Mouse (Mus musculus): ENCODE measurements around the gene Kif20b.

The Kif20b gene

GRCm38 (mm10) chr19:34921652-34922602 lies at the start of gene Kif20b:
TSS of gene Kif20b (plus strand) at chr19:34922361.
- peak; percentile 96 for DNase-seq

- no peak for DNase-seq
These were observed 45.5 kb upstream of the Kif20b start for GRCm38 (mm10) chr19:34876676-34877075.

GRCm38 (mm10) chr19:34877898-34878602 lies 44.1 kb upstream of the Kif20b start:
- peak; percentile 77 for DNase-seq

DNA sequence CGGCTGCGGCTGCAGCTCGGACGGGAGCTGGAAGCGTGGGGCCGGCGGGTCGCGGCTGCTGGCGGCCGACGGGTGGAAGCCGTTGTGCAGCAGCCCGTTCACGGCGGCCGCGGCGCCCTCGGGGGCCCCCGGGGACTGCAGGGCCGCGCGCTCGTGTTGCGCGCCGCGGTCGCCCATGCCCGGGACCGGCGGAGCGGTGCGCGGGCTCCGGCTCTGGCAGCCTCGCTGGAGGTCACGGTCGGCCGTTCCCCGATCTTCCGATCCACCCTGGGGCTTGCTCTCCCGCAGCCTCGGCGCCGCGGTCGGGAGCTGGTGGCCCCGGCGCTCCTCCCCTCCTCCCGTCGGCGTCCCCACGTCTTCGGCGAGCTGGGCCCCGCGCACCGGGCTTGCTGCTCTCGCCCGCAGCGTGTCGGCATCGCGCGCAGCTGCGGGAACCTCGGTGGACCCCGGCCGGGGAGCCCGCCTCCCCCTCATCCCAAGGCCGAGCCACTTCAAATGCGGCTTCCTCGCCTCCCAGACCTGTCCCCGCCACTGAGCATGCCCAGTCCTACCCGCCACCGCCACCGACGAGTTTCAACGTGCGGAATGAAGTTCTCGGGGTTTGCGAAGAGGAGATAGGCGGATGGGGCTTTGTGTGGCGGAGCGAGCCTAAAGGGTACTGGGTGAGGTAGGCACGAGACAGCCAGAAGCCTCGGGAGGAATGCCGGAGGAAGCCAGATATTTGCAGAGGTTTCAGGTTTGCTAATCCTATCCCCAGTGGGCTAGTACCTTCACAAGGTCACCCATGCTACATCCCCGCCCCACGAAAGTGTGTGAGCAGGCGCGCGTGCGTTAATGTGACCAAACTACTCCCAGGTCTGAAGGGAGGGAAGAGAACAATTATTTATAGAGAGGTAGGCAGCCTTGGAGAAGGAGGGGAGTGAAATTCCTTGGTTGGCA lies 43.3 kb upstream of the Kif20b start, which contains the start of gene Pank1:
Gene Pank1 (minus strand): TSS at position 853 of the 939 bp plus-strand sequence.
- DNase-seq: peak; percentile 73

GRCm38 (mm10) chr19:34879624-34880023 lies 42.5 kb upstream of the Kif20b start:
- DNase-seq: no peak

- no peak for DNase-seq
These were observed 41.0 kb upstream of the Kif20b start for GRCm38 (mm10) chr19:34881160-34881559.

GRCm38 (mm10) chr19:34882443-34882842 lies 39.7 kb upstream of the Kif20b start:
- no peak for DNase-seq

DNA sequence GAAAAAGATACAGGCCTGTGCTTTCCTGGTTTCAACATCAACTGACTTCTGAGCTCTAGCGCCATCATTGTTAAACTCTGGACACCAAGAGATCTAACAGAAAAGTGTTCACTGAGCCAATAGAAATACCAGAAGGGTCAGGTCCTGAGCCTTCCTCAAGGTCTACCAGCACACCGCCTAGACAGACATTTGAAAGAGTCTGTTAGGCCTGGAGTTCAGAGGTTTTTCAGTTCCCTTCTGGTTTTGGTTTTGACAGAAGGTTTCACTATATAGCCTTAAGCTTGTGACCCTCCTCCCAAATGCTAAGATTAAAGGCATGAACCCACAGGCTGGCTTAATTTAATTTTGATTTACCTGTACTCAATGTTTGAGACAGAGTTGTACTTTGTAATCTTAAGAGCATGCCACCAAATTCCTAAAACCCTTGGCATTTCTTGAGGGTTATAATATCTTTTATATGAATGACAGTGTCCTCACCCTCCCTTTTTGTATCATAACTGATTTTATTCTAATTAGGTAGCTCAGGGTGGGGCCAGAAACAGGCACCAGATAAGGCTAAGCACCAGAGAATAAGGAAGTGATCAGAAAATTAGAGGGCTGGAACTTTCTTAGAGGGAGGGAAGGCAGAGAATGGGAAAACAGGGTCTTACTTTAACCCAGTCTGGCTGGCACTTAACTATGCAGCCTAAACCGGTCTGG lies 38.5 kb upstream of the Kif20b start:
- no peak for DNase-seq

- DNase-seq: no peak
These were observed 35.8 kb upstream of the Kif20b start for GRCm38 (mm10) chr19:34886324-34886723.

GRCm38 (mm10) chr19:34890981-34891380 lies 31.2 kb upstream of the Kif20b start:
- no peak for DNase-seq

GRCm38 (mm10) chr19:34891590-34891989 lies 30.6 kb upstream of the Kif20b start:
- DNase-seq: no peak

GRCm38 (mm10) chr19:34895082-34895481 lies 27.1 kb upstream of the Kif20b start:
- no peak for DNase-seq

DNA sequence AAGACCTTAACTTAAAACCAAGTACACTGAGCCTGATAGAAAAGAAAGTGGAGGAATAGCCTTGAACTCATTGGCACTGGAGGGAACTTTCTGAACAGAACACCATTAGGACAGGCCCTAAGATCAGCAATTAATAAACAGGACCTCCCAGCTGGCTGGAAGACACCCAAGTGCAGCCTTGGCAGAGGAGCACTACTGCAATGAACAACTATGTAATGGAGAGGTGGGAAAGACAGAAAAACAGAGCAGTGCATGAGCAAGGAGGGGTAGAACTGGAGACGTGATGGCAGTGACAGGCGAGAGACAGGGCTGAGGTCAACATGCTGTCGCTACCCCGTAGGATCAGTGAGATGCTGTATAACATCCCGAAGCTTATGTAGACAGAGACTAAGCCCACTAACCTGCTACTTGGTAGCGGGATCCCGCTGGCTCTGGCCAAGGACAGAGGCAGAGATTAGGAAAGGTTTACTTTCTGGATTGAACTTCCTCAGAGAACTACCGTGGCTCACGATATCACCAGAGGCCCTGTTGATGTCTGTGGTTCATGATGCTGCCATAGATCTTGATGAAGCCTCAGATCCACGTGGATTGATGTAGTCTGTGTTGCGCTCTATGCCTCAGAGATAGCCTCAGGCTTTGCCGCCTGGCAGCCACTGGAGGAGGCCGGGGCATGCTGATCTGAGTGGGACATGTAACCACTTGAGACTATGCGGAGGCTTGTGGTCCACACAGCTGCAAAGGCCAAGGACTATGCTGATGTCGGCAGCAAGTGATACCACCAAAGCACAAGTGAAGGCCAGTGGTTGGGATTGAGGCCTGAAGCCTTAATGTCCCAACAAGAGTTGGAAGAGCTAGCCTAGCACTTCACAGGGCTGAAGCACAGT lies 24.8 kb upstream of the Kif20b start:
- no peak for DNase-seq

- no peak for DNase-seq
These were observed 23.2 kb upstream of the Kif20b start for GRCm38 (mm10) chr19:34898941-34899340.

- no peak for DNase-seq
These were observed 20.9 kb upstream of the Kif20b start for GRCm38 (mm10) chr19:34901266-34901665.

GRCm38 (mm10) chr19:34901735-34902134 lies 20.4 kb upstream of the Kif20b start:
- DNase-seq: no peak

DNA sequence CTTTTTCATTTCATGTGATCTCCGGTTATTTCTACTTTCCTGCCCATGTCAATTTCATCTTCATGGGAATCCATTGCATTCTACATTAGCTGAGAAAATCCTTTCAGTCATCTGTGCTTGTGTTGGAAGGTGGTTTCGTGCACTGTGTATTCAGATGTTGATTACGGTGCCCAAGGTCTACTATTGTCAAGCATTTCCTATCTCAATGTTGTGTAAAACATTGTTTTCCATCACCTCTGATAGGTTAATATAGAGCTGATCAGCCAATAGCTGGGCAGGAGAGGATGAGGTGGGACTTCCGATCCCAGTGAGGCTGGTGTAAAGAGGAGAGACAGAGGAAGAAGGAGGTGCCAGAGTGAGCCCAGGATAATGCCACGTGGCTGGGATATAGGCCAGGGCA lies 18.1 kb upstream of the Kif20b start:
- no peak for DNase-seq

GRCm38 (mm10) chr19:34905424-34905823 lies 16.7 kb upstream of the Kif20b start:
- DNase-seq: no peak

DNA sequence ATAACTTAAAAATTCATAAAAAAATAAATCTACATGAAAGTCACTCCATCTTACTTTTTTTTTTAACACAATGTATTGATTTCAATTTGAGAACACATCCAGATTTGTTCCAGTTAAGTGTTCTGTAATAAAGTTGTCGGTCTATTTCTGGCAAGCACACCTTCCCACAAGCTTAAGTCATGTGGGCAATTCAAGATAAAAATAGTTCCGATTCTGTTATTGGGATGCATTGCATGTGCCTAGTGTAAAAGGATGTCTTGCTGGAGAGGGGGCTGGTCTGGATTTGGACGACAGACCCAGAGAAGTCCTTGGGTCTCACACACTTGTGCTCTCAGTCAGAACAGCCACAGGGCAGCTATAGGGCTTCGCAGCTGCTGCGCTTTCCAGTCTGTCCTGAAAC lies 15.4 kb upstream of the Kif20b start:
- no peak for DNase-seq

GRCm38 (mm10) chr19:34912366-34912765 lies 9.8 kb upstream of the Kif20b start:
- DNase-seq: no peak

GRCm38 (mm10) chr19:34920066-34920465 lies 2.1 kb upstream of the Kif20b start:
- DNase-seq: no peak
